ENCODE assay signal across 12 mouse cellular contexts in the genomic region with DNA sequence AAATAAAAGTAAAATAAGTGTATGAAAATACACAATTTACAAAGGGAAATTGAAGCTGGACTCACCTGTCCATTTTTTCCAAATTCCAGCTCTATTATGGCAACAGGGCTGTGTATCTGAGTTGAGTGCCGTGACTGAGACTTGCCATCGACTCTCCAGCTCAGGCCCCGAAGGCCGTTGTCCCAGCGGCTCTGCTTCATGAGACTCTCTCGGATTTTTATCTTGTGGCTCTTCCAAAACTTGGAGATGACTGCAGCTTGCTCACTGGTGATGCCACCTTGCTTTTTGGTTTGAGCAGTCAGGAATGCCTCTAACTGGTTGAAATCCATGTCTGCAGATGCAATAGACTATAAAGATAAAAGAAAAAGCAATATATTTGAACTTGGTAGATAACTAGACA. TPM values are rescaled to one million over a fixed set of nuclear protein-coding genes. Genes with fewer than 3 reads are reported as not detected.
"Had no signal": no experiment of that assay in that cellular context is flagged by ENCODE, and none has a peak within 500 bp of the region (broad histone marks: within the 10 kb centered on the region; RNA-seq: fewer than 3 reads in every experiment).

No protein-coding gene starts in this region.

- H3K27ac ChIP-seq: heart, embryonic 13.5 days; heart, embryonic 15.5 days; hindbrain, embryonic 13.5 days; hindbrain, embryonic 15.5 days; hindbrain, postnatal 0 days; kidney, embryonic 15.5 days; kidney, postnatal 0 days; limb, embryonic 13.5 days; limb, embryonic 15.5 days; liver, embryonic 12.5 days; liver, embryonic 14.5 days had no signal

- H3K9me3 ChIP-seq: heart, embryonic 13.5 days; heart, embryonic 15.5 days; hindbrain, embryonic 13.5 days; hindbrain, embryonic 15.5 days; kidney, embryonic 15.5 days; limb, embryonic 13.5 days; limb, embryonic 15.5 days; liver, embryonic 12.5 days had no signal

- H3K4me3 ChIP-seq: heart, embryonic 13.5 days; heart, embryonic 15.5 days; hindbrain, embryonic 13.5 days; hindbrain, embryonic 15.5 days; kidney, embryonic 15.5 days; limb, embryonic 13.5 days; limb, embryonic 15.5 days; liver, embryonic 12.5 days had no signal

- H3K27me3 ChIP-seq: heart, embryonic 13.5 days; heart, embryonic 15.5 days; hindbrain, embryonic 13.5 days; hindbrain, embryonic 15.5 days; kidney, embryonic 15.5 days; limb, embryonic 13.5 days; limb, embryonic 15.5 days; liver, embryonic 12.5 days had no signal

- H3K4me1 ChIP-seq: heart, embryonic 13.5 days; heart, embryonic 15.5 days; hindbrain, embryonic 13.5 days; hindbrain, embryonic 15.5 days; kidney, embryonic 15.5 days; limb, embryonic 13.5 days; limb, embryonic 15.5 days; liver, embryonic 12.5 days had no signal

- H3K36me3 ChIP-seq: hindbrain, embryonic 13.5 days; hindbrain, embryonic 15.5 days had no signal

RNA-seq across cellular contexts. Expression of a gene that starts 25.5 kb away (rescaled TPM):
- total RNA-seq: hindbrain, postnatal 0 days had no signal
- polyA plus RNA-seq: liver, adult 2 months had no signal
